Mouse (Mus musculus) midbrain, embryonic 16.5 days (tissue): ENCODE measurements around the gene Klhdc2. TPM values are rescaled to one million over a fixed set of nuclear protein-coding genes. Genes with fewer than 3 reads are reported as not detected.

ENCODE experiments used
- ATAC-seq: fragments of 200-750 bp; cut with Nextera tagmentation; 2 replicates; pipeline ENCODE4 v1.8.0; 2017; ENCODE audit warnings: moderate TSS enrichment
- H3K27ac ChIP-seq: fragments of 300-500 bp; sonication (generic); 2 replicates; pipeline ENCODE4 v1.5.1; 2014; ENCODE audit warnings: mild to moderate bottlenecking, low read length, mixed read lengths
- H3K27me3 ChIP-seq: fragments of 300-500 bp; sonication (generic); 2 replicates; pipeline ENCODE4 v1.6.1; 2014; ENCODE audit warnings: low read depth, low read length, mixed read lengths; ENCODE audit not compliant: control insufficient read depth, insufficient read depth
- H3K36me3 ChIP-seq: fragments of 300-500 bp; sonication (generic); 2 replicates; pipeline ENCODE4 v1.6.1; 2014; ENCODE audit warnings: mild to moderate bottlenecking, low read length, moderate library complexity, mixed read lengths; ENCODE audit not compliant: control insufficient read depth, insufficient read depth
- H3K4me1 ChIP-seq: fragments of 300-500 bp; sonication (generic); 2 replicates; pipeline ENCODE4 v1.6.1; 2014; ENCODE audit warnings: mild to moderate bottlenecking, low read length, mixed read lengths; ENCODE audit not compliant: control insufficient read depth, insufficient read depth
- H3K4me2 ChIP-seq: fragments of 300-500 bp; sonication (generic); 2 replicates; pipeline ENCODE4 v1.6.1; 2014; ENCODE audit warnings: mild to moderate bottlenecking, low read length, mixed read lengths
- H3K4me3 ChIP-seq: fragments of 300-500 bp; sonication (generic); 2 replicates; pipeline ENCODE4 v1.5.1; 2014; ENCODE audit warnings: low read depth, mild to moderate bottlenecking, low read length, moderate library complexity, mixed read lengths
- H3K9ac ChIP-seq: fragments of 300-500 bp; sonication (generic); 2 replicates; pipeline ENCODE4 v1.6.1; 2014; ENCODE audit warnings: low read depth, low read length, mixed read lengths
- H3K9me3 ChIP-seq: fragments of 300-500 bp; sonication (generic); replicated peaks from 2 replicates; pipeline ENCODE4 v1.6.1; 2014; ENCODE audit warnings: mild to moderate bottlenecking, low read length, mixed read lengths; ENCODE audit not compliant: control insufficient read depth, poor library complexity, severe bottlenecking
- WGBS: fragments of 180-500 bp; shearing (Covaris S2); extraction: QIAGEN DNeasy Blood & Tissue Kit; methylation state at CpG from one replicate; pipeline ENCODE4 v1.1.7; 2014; 5-methylcytosine and 5-hydroxymethylcytosine counted together
- polyA plus RNA-seq: library from polyadenylated mRNA; unstranded; fragments of >200 nt; fragmentation: Nextera tagmentation; extraction: Ambion mirVana; gene quantifications from 2 replicates; pipeline ENCODE4 v1.2.1, GENCODE M21; 2015

Gene Klhdc2
- polyA plus RNA-seq, 1 experiment from 2014 or later = 282 TPM

- H3K4me2 ChIP-seq = peak overlapping the region; percentile 86
- H3K9ac ChIP-seq = peak overlapping the region; percentile 99
- H3K4me1 ChIP-seq = peaks cover 21% of the 10 kb centered on the region
- peak overlapping the region; percentile 96 for H3K27ac ChIP-seq
- H3K36me3 ChIP-seq = peaks cover 16% of the 10 kb centered on the region
- H3K9me3 ChIP-seq = no peaks in the 10 kb centered on the region
- no peaks in the 10 kb centered on the region for H3K27me3 ChIP-seq
- ATAC-seq = peak; percentile 22; the same call in 1 of the 2 replicates
- 20% methylated on average over 20 of the region's 20 CpGs for WGBS
- H3K4me3 ChIP-seq = peak overlapping the region; percentile 99
Observed at GRCm38 (mm10) chr12:69297411-69298150, 1.1 kb downstream of the Klhdc2 start.

- no peak for ATAC-seq
- H3K27ac ChIP-seq = no peak overlapping the region
- H3K27me3 ChIP-seq = no peaks in the 10 kb centered on the region
- H3K9me3 ChIP-seq = no peaks in the 10 kb centered on the region
- H3K36me3 ChIP-seq = peaks cover 21% of the 10 kb centered on the region
- peaks cover 21% of the 10 kb centered on the region for H3K4me1 ChIP-seq
- peak overlapping the region; percentile 99 for H3K4me3 ChIP-seq
- WGBS = 89% methylated on average over 4 of the region's 4 CpGs
- peak overlapping the region; percentile 86 for H3K4me2 ChIP-seq
- H3K9ac ChIP-seq = no peak overlapping the region
Observed at GRCm38 (mm10) chr12:69298281-69298680, 1.8 kb downstream of the Klhdc2 start.

GRCm38 (mm10) chr12:69299231-69299630 is 2.8 kb downstream of the Klhdc2 start:
- no peaks in the 10 kb centered on the region for H3K27me3 ChIP-seq
- peaks cover 24% of the 10 kb centered on the region for H3K36me3 ChIP-seq
- H3K4me2 ChIP-seq = peak overlapping the region; percentile 23
- peaks cover 21% of the 10 kb centered on the region for H3K4me1 ChIP-seq
- H3K9ac ChIP-seq = 0 out of 2 replicates have a peak overlapping the region, but pooled peaks have one; percentile 4
- no peak overlapping the region for H3K4me3 ChIP-seq
- H3K27ac ChIP-seq = no peak overlapping the region
- no peak for ATAC-seq
- 68% methylated on average over 12 of the region's 12 CpGs for WGBS
- no peaks in the 10 kb centered on the region for H3K9me3 ChIP-seq

DNA sequence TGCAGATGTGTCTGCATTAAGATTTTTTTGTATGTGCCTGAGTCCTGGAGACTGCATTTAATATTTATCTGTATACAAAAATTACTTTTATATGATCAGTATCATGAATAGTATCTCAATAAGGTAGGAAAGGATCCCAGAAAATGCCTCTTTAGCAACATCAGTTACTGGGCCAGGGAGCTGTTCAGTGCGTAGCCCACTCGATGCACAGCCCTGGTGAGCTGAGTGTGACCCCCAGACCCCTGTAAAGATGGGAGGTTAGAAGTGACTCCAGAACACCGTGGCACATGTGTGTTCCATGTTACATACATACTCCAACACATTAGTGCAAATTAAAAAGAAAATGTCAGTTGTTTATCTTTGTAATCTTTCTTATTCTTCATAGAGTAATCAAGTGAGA is 3.4 kb downstream of the Klhdc2 start:
- Histone ChIP-seq H3K4me2 (no peak overlapping the region), H3K4me3 (no peak overlapping the region), H3K9me3 (no peaks in the 10 kb centered on the region), H3K4me1 (peaks cover 21% of the 10 kb centered on the region), H3K27ac (no peak overlapping the region), H3K9ac (no peak overlapping the region), H3K36me3 (peaks cover 24% of the 10 kb centered on the region), H3K27me3 (no peaks in the 10 kb centered on the region)
- WGBS = 92% methylated on average over 3 of the region's 3 CpGs
- ATAC-seq = no peak

GRCm38 (mm10) chr12:69300391-69300790 is 3.9 kb downstream of the Klhdc2 start:
- Histone ChIP-seq H3K4me3 (no peak overlapping the region), H3K27me3 (no peaks in the 10 kb centered on the region), H3K4me2 (no peak overlapping the region), H3K9me3 (no peaks in the 10 kb centered on the region), H3K4me1 (peaks cover 21% of the 10 kb centered on the region), H3K27ac (no peak overlapping the region), H3K9ac (no peak overlapping the region), H3K36me3 (peaks cover 27% of the 10 kb centered on the region)
- WGBS = 88% methylated on average over 2 of the region's 2 CpGs
- ATAC-seq = no peak

- no peak overlapping the region for H3K27ac ChIP-seq
- peaks cover 17% of the 10 kb centered on the region for H3K4me1 ChIP-seq
- H3K9me3 ChIP-seq = no peaks in the 10 kb centered on the region
- peaks cover 38% of the 10 kb centered on the region for H3K36me3 ChIP-seq
- no peak overlapping the region for H3K9ac ChIP-seq
- H3K4me3 ChIP-seq = no peak overlapping the region
- H3K27me3 ChIP-seq = no peaks in the 10 kb centered on the region
- ATAC-seq = no peak
- H3K4me2 ChIP-seq = no peak overlapping the region
- 96% methylated on average over 12 of the region's 12 CpGs for WGBS
Observed at GRCm38 (mm10) chr12:69302171-69302570, 5.7 kb downstream of the Klhdc2 start.

DNA sequence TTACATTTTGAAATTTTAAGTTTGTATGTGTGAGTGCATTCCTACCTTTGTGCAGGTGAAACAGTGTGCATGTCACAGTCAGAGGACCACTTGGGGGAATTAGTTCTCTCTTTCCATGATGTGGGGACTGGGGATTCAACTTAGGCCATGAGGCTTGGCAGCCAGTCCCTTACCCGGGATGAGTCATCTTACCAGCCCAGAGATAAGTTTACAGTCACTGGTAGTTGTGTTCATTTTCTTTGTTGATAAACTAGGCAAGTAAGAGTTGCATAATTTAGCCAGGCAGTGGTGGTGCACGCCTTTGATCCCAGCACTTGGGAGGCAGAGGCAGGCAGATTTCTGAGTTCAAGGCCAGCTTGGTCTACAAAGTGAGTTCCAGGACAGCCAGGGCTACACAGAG is 7.6 kb downstream of the Klhdc2 start:
- no peak overlapping the region for H3K4me3 ChIP-seq
- H3K4me2 ChIP-seq = no peak overlapping the region
- no peaks in the 10 kb centered on the region for H3K9me3 ChIP-seq
- H3K4me1 ChIP-seq = peaks cover 5% of the 10 kb centered on the region
- H3K27me3 ChIP-seq = no peaks in the 10 kb centered on the region
- H3K9ac ChIP-seq = no peak overlapping the region
- 96% methylated on average over 2 of the region's 2 CpGs for WGBS
- no peak for ATAC-seq
- H3K27ac ChIP-seq = no peak overlapping the region
- peaks cover 55% of the 10 kb centered on the region for H3K36me3 ChIP-seq

DNA sequence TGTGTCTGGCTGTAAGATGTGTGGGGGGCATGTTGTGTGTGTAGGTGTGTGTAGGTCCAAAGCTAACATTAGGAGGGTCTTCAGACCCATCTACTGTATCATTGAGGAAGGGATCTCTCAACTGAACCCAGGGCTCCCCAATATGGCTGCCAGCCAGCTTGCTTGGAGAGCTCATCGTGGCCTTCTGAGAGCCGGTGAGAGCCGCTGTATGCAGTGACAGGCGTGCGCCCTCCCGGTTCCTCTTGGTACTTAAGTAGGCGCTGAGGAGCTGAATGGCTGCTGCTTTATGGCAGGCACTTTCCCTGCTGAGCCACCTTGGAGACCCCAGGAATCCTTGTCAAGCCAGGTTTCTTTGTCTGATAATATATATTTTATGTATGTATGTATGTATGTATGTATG is 9.9 kb downstream of the Klhdc2 start:
- H3K4me3 ChIP-seq = no peak overlapping the region
- H3K36me3 ChIP-seq = peaks cover 68% of the 10 kb centered on the region
- H3K27ac ChIP-seq = no peak overlapping the region
- no peak overlapping the region for H3K9ac ChIP-seq
- no peaks in the 10 kb centered on the region for H3K9me3 ChIP-seq
- no peaks in the 10 kb centered on the region for H3K27me3 ChIP-seq
- no peaks in the 10 kb centered on the region for H3K4me1 ChIP-seq
- no peak for ATAC-seq
- H3K4me2 ChIP-seq = no peak overlapping the region
- 95% methylated on average over 7 of the region's 7 CpGs for WGBS

- WGBS = 95% methylated on average over 4 of the region's 4 CpGs
- Histone ChIP-seq H3K36me3 (peaks cover 60% of the 10 kb centered on the region), H3K27ac (no peak overlapping the region), H3K9me3 (no peaks in the 10 kb centered on the region), H3K27me3 (no peaks in the 10 kb centered on the region), H3K9ac (no peak overlapping the region), H3K4me2 (no peak overlapping the region), H3K4me3 (no peak overlapping the region), H3K4me1 (no peaks in the 10 kb centered on the region)
- no peak for ATAC-seq
Observed at GRCm38 (mm10) chr12:69309659-69310058, 13.2 kb downstream of the Klhdc2 start.
